Mouse (Mus musculus) Muller cell, postnatal 12 days (primary cell): ENCODE measurements around the gene Mblac1.
"Not testable (repeated sequence)": the region's sequence is repeated elsewhere in the genome, so short reads cannot be mapped to it uniquely, and the experiment has no call there.

Source experiments
- DNase-seq: peaks from one replicate; pipeline ENCODE4 v3.0.0-alpha.2; 2015; ENCODE audit errors: inconsistent ontology term

Mblac1 gene

DNA sequence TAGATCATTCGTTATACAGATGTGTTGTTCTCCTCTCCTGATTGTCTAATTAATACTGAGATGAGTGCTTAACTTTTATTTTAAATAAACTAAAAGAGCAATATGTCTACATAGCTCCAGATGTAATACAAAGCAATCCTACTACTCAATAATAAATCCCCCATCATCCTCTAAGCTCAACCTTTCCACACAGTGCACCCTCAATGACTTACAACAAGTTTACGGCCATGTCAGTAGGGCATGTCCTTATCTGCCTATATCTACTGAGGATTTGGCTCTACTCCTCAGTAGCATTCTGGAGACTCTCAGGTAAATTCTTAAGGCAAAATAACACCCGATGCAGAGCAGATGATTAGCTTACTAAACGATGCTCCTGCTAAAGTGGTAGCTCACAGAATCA lies 13.8 kb downstream of the Mblac1 start:
- no peak for DNase-seq

DNA sequence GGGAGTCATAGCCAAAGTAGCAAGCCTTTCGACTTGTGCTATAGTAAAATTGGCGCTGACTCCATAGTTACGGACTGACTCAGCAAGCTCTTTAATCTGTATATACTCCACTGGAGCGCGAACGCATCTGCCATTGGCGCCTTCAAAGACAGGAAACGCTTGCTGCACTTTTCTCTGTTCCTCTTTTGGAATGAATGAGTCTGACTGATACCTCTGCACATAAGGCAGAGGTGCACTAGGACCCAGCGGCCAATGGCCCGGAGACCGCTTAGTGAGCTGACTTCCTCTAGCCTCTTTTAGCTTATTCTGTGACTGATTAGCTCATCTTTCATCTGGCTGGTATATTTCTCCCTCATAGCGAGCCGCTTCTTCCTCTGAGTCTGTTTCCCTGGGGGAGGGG lies 22.5 kb downstream of the Mblac1 start:
- DNase-seq = not testable (repeated sequence)

DNA sequence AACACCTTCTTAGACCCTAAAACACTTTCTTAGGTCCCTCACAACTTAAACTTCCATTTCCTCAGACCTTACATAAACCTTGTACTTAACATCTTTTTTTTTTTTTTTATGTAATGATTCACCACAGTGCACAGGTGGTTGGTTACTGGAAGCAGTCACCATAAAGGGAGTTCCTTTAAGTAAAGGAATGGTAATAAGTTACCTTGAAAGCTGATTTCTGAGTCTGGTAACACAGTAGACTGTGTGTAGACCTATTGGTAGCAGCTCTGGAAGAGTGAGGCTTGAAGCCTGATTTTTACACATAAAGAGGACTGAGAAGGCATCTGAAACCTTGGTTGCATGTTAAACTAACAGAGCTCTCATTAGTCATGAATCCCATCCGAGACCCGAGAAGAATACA lies 25.8 kb downstream of the Mblac1 start:
- no peak for DNase-seq

DNA sequence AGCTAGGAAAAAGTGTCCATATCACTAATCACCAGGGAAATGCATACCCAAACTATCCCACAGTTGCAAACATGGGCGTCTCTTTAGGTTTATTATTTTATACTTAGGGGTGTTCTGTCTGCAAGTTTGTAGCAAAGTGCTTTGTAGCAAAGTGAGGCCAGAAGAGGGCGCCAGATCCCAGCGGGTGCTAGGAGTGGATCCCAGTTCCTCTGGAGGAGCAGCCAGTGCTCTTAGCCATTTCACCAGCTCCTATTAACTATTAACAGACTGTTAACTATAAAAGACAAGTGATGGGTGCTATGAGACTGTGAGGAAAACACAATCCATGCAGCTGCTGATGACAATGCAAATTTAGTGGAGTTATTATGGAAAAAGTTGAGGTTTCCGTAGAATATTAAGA lies 28.0 kb downstream of the Mblac1 start:
- DNase-seq = peak; percentile 48

DNA sequence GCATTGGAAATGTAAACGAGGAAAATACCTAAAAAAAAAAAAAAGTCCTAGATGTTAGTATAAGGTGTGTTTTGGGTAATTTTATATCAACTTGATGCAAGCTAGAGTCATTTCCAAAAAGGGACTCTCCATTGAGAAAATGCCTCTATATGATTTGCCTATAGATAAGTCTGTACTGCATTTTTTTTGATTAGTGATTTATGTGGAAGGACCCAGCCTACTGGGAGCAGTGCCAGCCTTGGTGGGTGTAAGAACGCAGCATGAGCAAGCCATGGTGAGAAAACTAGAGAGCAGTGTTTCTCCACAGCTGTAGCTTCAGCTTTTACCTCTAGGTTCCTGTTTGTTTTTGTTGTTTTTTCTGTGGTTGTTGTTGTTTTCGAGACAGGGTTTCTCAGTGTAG lies 29.2 kb downstream of the Mblac1 start:
- DNase-seq = no peak

DNA sequence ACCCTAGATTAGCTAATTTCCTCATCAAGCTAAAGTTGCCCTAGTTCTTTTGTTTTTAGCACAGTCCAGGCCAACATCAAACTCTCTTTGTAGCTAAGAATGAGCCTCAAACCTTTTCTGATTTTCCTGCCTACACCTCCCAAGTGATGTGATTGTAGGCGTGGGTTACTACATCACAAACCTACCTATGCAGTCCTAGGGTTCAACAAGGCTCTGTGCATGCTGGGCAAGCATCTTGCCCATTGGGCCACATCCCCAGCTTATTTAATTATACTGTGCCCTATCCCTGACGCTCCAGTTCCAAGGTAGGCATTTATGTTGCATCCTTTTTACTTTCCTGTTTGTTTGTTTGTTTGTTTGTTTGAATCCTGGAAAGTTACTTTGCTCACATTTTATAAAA lies 31.6 kb downstream of the Mblac1 start, which contains the start of gene Nxpe5:
Gene Nxpe5, plus strand, starts transcription at position 199 of the 400 bp plus-strand sequence.
- no peak for DNase-seq

DNA sequence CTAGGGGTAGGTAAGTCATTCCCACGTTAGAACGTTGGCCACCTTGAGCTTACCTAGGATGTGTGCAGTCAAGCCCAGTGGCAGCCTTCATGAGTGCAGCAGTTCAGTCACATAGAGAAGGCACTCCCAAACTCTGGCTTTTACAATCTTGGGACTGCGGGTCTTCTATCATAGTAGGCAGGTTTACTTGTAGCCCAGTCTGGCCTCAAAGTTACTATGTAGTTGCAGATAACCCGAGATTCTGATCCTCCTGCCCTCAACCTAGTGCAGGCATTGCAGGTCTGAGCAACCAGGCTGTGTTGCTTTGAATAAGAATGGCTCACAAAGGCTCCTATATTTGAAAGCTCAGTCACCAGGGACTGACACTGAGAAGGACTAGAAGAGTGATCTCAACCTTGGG lies 32.4 kb downstream of the Mblac1 start:
- DNase-seq = no peak

DNA sequence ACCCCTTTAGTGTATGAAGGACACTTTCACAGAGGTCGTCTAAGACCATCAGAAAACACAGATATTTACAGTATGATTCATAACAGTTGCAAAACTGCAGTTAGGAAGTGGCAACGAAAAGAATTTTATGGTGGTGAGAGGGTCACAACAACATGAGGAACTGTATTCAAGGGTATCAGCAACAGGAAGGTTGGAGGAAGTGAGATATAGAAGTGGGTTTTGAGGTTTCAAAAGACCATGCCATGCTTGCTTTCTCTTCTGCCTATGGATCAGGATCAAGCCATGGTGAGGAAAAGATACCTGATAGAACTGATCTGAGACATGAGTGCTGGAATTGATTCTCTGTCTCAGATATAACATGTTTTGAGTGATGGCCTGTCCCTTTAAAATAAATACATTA lies 33.3 kb downstream of the Mblac1 start:
- DNase-seq = no peak

DNA sequence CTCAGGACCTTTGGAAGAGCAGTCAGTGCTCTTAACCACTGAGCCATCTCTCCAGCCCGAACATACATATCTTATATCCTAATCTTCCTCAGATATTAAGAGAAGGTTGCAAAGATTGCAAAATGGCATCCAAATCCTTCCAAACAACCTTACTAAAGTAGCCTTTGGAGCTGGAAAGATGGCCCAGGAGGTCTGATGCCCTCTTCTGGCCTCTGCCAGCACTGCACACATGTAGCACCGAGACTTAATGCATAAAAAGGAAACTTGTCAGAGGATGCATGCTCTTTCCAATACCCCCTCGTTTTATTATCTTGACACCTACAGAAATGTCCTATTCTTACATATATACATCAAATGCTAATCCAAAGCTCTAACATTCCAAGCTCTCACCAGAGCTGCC lies 33.9 kb downstream of the Mblac1 start:
- no peak for DNase-seq

DNA sequence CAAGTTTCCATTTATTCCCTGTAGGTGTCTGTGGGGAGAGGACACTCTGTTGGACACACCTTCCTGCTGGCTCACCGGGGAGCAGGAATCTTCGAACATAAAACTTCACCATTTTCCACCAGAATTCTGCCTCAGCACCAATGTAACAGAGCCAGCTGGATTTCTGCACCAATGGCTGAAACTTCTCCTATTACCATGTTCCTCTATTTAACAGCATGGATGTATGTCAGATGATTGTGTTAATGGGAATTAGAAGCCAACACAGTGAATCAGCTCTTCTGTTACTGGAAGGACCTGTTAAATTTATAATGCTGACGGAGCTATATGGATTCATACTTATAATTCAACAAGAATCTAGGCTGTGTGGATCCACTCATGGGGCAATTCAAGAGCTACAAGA lies 35.4 kb downstream of the Mblac1 start:
- no peak for DNase-seq

DNA sequence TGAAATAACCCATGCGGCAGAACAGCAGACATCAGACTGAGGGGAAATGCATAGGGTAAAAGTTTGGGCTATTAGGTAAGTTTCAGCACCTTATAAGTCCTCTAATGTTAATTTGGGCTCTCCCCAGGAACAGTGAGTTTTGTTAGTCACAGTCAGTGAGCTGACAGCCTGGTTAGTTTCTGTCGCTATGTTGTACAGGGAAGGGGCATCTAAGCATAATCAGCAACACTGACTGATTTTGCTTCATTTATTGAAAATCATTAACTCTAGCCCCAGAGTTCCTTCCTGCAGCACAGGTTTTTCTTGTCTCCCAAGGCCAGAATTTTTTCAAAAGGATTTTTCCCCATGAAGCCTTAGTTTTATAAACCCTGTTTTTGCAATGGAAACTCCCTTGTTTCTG lies 39.7 kb downstream of the Mblac1 start:
- DNase-seq = no peak

DNA sequence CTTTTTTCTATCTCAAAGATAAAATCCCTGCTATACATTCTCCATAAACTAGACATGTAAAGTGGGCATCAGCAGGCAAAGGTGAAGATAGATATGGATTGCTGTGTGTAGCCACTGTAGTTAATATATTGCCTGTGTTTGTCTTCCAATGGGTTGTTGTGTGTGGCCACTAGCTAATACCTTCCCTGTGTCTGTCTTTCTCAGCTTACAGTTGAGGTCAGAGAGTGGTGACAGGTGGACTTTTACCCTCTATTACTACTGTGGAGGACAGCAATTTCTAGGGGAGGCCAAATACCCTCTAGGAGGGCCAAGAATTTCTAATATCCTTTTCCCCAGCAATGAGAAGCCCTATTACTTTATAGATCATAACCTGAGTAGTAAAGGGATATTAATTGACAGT lies 40.1 kb downstream of the Mblac1 start:
- DNase-seq = no peak

DNA sequence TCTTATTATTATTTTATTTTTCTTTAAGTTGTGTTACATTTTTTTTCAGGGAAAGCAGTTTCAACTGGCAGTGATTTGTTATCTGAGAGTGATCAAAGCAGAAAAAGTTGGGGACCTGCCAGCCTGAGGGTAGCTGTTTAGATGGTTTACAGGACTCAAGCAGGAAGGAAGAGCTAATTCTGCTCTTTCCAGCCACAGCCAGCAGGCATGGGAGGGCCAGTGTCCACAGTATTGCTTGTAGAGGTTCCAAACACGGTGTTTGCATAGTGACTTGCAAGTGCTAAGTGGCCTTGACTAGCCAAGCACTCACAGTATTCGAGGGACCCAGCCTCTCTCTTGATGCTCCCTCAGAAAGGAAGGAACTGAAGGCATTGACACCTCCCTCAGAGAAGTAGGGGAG lies 47.4 kb downstream of the Mblac1 start:
- no peak for DNase-seq
